Mouse (Mus musculus): ENCODE results near the gene Dpm1. TPM values are rescaled to one million over a fixed set of nuclear protein-coding genes. Genes with fewer than 3 reads are reported as not detected.

The Dpm1 gene
- 87.5 and 99.0 TPM in 2 replicates for polyA plus RNA-seq (2016; fragmentation: Nextera tagmentation; extraction: Ambion mirVana)

- Histone ChIP-seq H3K27me3 (no peaks in the 10 kb centered on the region), H3K9ac (replicated peaks) (peak within 1 kb of the TSS; percentile 97), H3K36me3 (peaks cover 34% of the 10 kb centered on the region), H3K9me3 (no peaks in the 10 kb centered on the region), H3K4me1 (peaks cover 28% of the 10 kb centered on the region), H3K27ac (replicated peaks) (peak within 1 kb of the TSS; percentile 91), H3K4me3 (peak within 1 kb of the TSS; percentile 100), H3K4me2 (replicated peaks) (peak within 1 kb of the TSS; percentile 100)
- under 1% methylated on average over 73 of the region's 73 CpGs for WGBS
- ATAC-seq (ENCODE audit: low FRiP score, low read depth), result peak; percentile 89
Measured at GRCm38 (mm10) chr2:168230026-168230728, at the start of gene Dpm1, which contains the start of the genes Gm20716 and Mocs3. Dpm1 (minus strand) TSS chr2:168230591. Gm20716 (minus strand) TSS chr2:168230364. Mocs3 (plus strand) TSS chr2:168230622.

GRCm38 (mm10) chr2:168274374-168274935 lies 44.1 kb upstream of the Dpm1 start:
- H3K27me3 ChIP-seq, result peaks cover 49% of the 10 kb centered on the region
- no peak overlapping the region for H3K27ac ChIP-seq (replicated peaks)
- H3K9me3 ChIP-seq, result no peaks in the 10 kb centered on the region
- H3K4me1 ChIP-seq, result 0 out of 2 replicates have a peak, but pooled peaks cover 4% of the 10 kb centered on the region
- H3K36me3 ChIP-seq, result no peaks in the 10 kb centered on the region
- H3K4me2 ChIP-seq (replicated peaks), result no peak overlapping the region
- ATAC-seq (ENCODE audit: low FRiP score, low read depth), result no peak
- no peak overlapping the region for H3K4me3 ChIP-seq
- no peak overlapping the region for H3K9ac ChIP-seq (replicated peaks)
- 13% methylated on average over 11 of the region's 11 CpGs for WGBS

GRCm38 (mm10) chr2:168273387-168273786 lies 43.0 kb upstream of the Dpm1 start:
- ATAC-seq (ENCODE audit: low FRiP score, low read depth), result no peak
- Histone ChIP-seq H3K36me3 (no peaks in the 10 kb centered on the region), H3K4me3 (no peak overlapping the region), H3K4me2 (replicated peaks) (no peak overlapping the region), H3K4me1 (0 out of 2 replicates have a peak, but pooled peaks cover 4% of the 10 kb centered on the region), H3K9me3 (no peaks in the 10 kb centered on the region), H3K9ac (replicated peaks) (no peak overlapping the region), H3K27me3 (peaks cover 40% of the 10 kb centered on the region), H3K27ac (replicated peaks) (no peak overlapping the region)
- 49% methylated on average over 9 of the region's 9 CpGs for WGBS

- no peak overlapping the region for H3K4me3 ChIP-seq
- H3K9me3 ChIP-seq, result no peaks in the 10 kb centered on the region
- no peak overlapping the region for H3K9ac ChIP-seq (replicated peaks)
- no peaks in the 10 kb centered on the region for H3K4me1 ChIP-seq
- WGBS, result 48% methylated on average over 7 of the region's 7 CpGs
- H3K27ac ChIP-seq (replicated peaks), result no peak overlapping the region
- H3K27me3 ChIP-seq, result peaks cover 8% of the 10 kb centered on the region
- H3K36me3 ChIP-seq, result no peaks in the 10 kb centered on the region
- no peak for ATAC-seq (ENCODE audit: low FRiP score, low read depth)
- H3K4me2 ChIP-seq (replicated peaks), result peak overlapping the region; percentile 19; the same call in 1 of the 2 replicates
Measured at GRCm38 (mm10) chr2:168268033-168268432, 37.6 kb upstream of the Dpm1 start.

- 93% methylated on average over 10 of the region's 10 CpGs for WGBS
- H3K36me3 ChIP-seq, result no peaks in the 10 kb centered on the region
- H3K4me2 ChIP-seq (replicated peaks), result no peak overlapping the region
- H3K27me3 ChIP-seq, result no peaks in the 10 kb centered on the region
- no peaks in the 10 kb centered on the region for H3K4me1 ChIP-seq
- no peak for ATAC-seq (ENCODE audit: low FRiP score, low read depth)
- H3K9me3 ChIP-seq, result no peaks in the 10 kb centered on the region
- no peak overlapping the region for H3K27ac ChIP-seq (replicated peaks)
- H3K9ac ChIP-seq (replicated peaks), result no peak overlapping the region
- no peak overlapping the region for H3K4me3 ChIP-seq
Measured at GRCm38 (mm10) chr2:168260900-168261299, 30.5 kb upstream of the Dpm1 start.

- Histone ChIP-seq H3K4me3 (no peak overlapping the region), H3K4me2 (replicated peaks) (no peak overlapping the region), H3K27me3 (no peaks in the 10 kb centered on the region), H3K9me3 (no peaks in the 10 kb centered on the region), H3K27ac (replicated peaks) (no peak overlapping the region), H3K9ac (replicated peaks) (no peak overlapping the region), H3K4me1 (no peaks in the 10 kb centered on the region), H3K36me3 (no peaks in the 10 kb centered on the region)
- ATAC-seq (ENCODE audit: low FRiP score, low read depth), result no peak
- 86% methylated on average over 3 of the region's 3 CpGs for WGBS
Measured at GRCm38 (mm10) chr2:168260124-168260523, 29.7 kb upstream of the Dpm1 start.

GRCm38 (mm10) chr2:168259046-168259445 lies 28.7 kb upstream of the Dpm1 start:
- no peaks in the 10 kb centered on the region for H3K9me3 ChIP-seq
- ATAC-seq (ENCODE audit: low FRiP score, low read depth), result no peak
- 0 out of 2 replicates have a peak, but pooled peaks cover under 1% of the 10 kb centered on the region for H3K27me3 ChIP-seq
- no peaks in the 10 kb centered on the region for H3K4me1 ChIP-seq
- H3K27ac ChIP-seq (replicated peaks), result no peak overlapping the region
- no peak overlapping the region for H3K4me2 ChIP-seq (replicated peaks)
- H3K4me3 ChIP-seq, result no peak overlapping the region
- no peaks in the 10 kb centered on the region for H3K36me3 ChIP-seq
- no peak overlapping the region for H3K9ac ChIP-seq (replicated peaks)
- WGBS, result 87% methylated on average over 8 of the region's 8 CpGs

- Histone ChIP-seq H3K9ac (replicated peaks) (no peak overlapping the region), H3K4me2 (replicated peaks) (no peak overlapping the region), H3K4me3 (no peak overlapping the region), H3K9me3 (no peaks in the 10 kb centered on the region), H3K27me3 (peaks cover 4% of the 10 kb centered on the region; the same call in 1 of the 2 replicates), H3K4me1 (no peaks in the 10 kb centered on the region), H3K27ac (replicated peaks) (no peak overlapping the region), H3K36me3 (no peaks in the 10 kb centered on the region)
- no peak for ATAC-seq (ENCODE audit: low FRiP score, low read depth)
- WGBS, result 94% methylated on average over 4 of the region's 4 CpGs
Measured at GRCm38 (mm10) chr2:168257188-168257587, 26.8 kb upstream of the Dpm1 start.

GRCm38 (mm10) chr2:168256506-168256905 lies 26.1 kb upstream of the Dpm1 start:
- H3K4me3 ChIP-seq, result no peak overlapping the region
- no peak for ATAC-seq (ENCODE audit: low FRiP score, low read depth)
- H3K27me3 ChIP-seq, result peaks cover 11% of the 10 kb centered on the region; the same call in 1 of the 2 replicates
- H3K4me2 ChIP-seq (replicated peaks), result no peak overlapping the region
- H3K27ac ChIP-seq (replicated peaks), result no peak overlapping the region
- H3K4me1 ChIP-seq, result no peaks in the 10 kb centered on the region
- no peaks in the 10 kb centered on the region for H3K36me3 ChIP-seq
- no peaks in the 10 kb centered on the region for H3K9me3 ChIP-seq
- 89% methylated on average over 3 of the region's 3 CpGs for WGBS
- H3K9ac ChIP-seq (replicated peaks), result no peak overlapping the region

GRCm38 (mm10) chr2:168253822-168254221 lies 23.4 kb upstream of the Dpm1 start:
- ATAC-seq (ENCODE audit: low FRiP score, low read depth), result no peak
- H3K4me2 ChIP-seq (replicated peaks), result no peak overlapping the region
- H3K9me3 ChIP-seq, result no peaks in the 10 kb centered on the region
- H3K4me3 ChIP-seq, result no peak overlapping the region
- no peak overlapping the region for H3K27ac ChIP-seq (replicated peaks)
- H3K9ac ChIP-seq (replicated peaks), result no peak overlapping the region
- no peaks in the 10 kb centered on the region for H3K36me3 ChIP-seq
- no peaks in the 10 kb centered on the region for H3K4me1 ChIP-seq
- 79% methylated on average over 7 of the region's 7 CpGs for WGBS
- peaks cover 16% of the 10 kb centered on the region; the same call in 1 of the 2 replicates for H3K27me3 ChIP-seq

GRCm38 (mm10) chr2:168252639-168253292 lies 22.4 kb upstream of the Dpm1 start:
- Histone ChIP-seq H3K9ac (replicated peaks) (no peak overlapping the region), H3K4me3 (no peak overlapping the region), H3K9me3 (no peaks in the 10 kb centered on the region), H3K36me3 (no peaks in the 10 kb centered on the region), H3K27me3 (peaks cover 16% of the 10 kb centered on the region; the same call in 1 of the 2 replicates), H3K27ac (replicated peaks) (no peak overlapping the region), H3K4me2 (replicated peaks) (peak overlapping the region; percentile 34), H3K4me1 (no peaks in the 10 kb centered on the region)
- WGBS, result 18% methylated on average over 16 of the region's 16 CpGs
- no peak for ATAC-seq (ENCODE audit: low FRiP score, low read depth)

GRCm38 (mm10) chr2:168250270-168250669 lies 19.9 kb upstream of the Dpm1 start:
- Histone ChIP-seq H3K4me2 (replicated peaks) (no peak overlapping the region), H3K36me3 (no peaks in the 10 kb centered on the region), H3K9me3 (no peaks in the 10 kb centered on the region), H3K27me3 (peaks cover 16% of the 10 kb centered on the region; the same call in 1 of the 2 replicates), H3K27ac (replicated peaks) (no peak overlapping the region), H3K4me3 (no peak overlapping the region), H3K4me1 (no peaks in the 10 kb centered on the region), H3K9ac (replicated peaks) (no peak overlapping the region)
- peak; percentile 62; the same call in 1 of the 2 replicates for ATAC-seq (ENCODE audit: low FRiP score, low read depth)
- 14% methylated on average over 8 of the region's 8 CpGs for WGBS

All from midbrain, embryonic 12.5 days (tissue).